Mouse (Mus musculus) Patski (cell line): ENCODE data around the gene Mcm5. TPM values are rescaled to one million over a fixed set of nuclear protein-coding genes. Genes with fewer than 3 reads are reported as not detected.

ENCODE experiments used
- ATAC-seq: fragments of 100-300 bp; one replicate; pipeline ENCODE4 v1.8.0; 2021
- CTCF ChIA-PET: fragments of 350-600 bp; sonication (Branson Sonifier 250); formaldehyde crosslinking; loops from one replicate; lab custom pipeline; 2022; ENCODE audit warnings: inconsistent platforms; lab: Charles Lee
- POLR2A ChIA-PET: fragments of 350-600 bp; sonication (Branson Sonifier 250); formaldehyde crosslinking; loops from one replicate; lab custom pipeline; 2022; ENCODE audit warnings: antibody characterized with exemption, inconsistent platforms; lab: Charles Lee
- DNase-seq: peaks from one replicate; pipeline ENCODE4 v3.0.0-alpha.2; 2011; ENCODE audit warnings: low read depth, low spot score
- H3K27me3 ChIP-seq: fragments of 371-371 bp; one replicate; pipeline ENCODE4 v1.5.1; 2021
- CTCF ChIP-seq: fragments of 100-300 bp; IDR thresholded peaks from one replicate; pipeline ENCODE4 v1.5.1; 2021
- in situ Hi-C: fragments of 300-500 bp; cut with MboI; formaldehyde crosslinking; loops from 3 replicates; pipeline ENCODE4 v1.11.1; 2018; ENCODE audit warnings: low pct_unique_long_range_greater_than_20kb, mixed read lengths
- polyA plus RNA-seq: library from polyadenylated mRNA; unstranded; gene quantifications from one replicate; pipeline ENCODE4 v1.2.3, GENCODE M21; 2021

Mcm5 gene
- polyA plus RNA-seq, 1 experiment from 2014 or later: 50.8 TPM

DNA sequence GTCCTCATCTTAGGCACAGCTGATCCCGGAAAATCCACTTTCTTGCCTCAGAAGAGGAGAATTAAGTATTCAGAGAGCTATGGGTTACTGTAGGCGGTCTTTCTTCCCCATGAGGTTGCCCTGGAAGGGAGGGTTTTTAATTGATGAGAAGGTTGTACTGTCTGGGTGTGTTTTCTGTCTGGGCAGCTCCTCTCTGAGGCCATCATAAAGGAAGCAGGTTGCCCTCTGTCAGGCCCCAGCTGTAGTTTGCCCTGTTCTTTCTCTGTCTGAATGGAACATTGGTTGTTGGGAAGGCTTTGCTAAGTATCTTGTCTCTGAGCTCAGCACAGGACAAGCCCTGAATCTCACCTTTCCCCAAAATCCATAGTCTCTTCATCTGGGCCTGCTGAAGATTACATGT is 24.0 kb downstream of the Mcm5 start:
- ChIA-PET CTCF (interaction anchor here (0.7 to 4.6 kb wide), 20 partner anchors 15 to 140 kb away, joined by 3 to 52 read pairs (median 4); partner anchors contain the start of gene Rasd2), POLR2A (interaction anchor here (0.6 kb wide), 2 partner anchors 60 to 72 kb away, joined by 3 to 4 read pairs; no protein-coding TSS in a partner anchor)
- in situ Hi-C loops: loop anchor here (5.0 kb wide), 2 partner anchors 84 to 139 kb away; no protein-coding TSS in a partner anchor
- ATAC-seq (no peak), DNase-seq (no peak)
- H3K27me3 ChIP-seq: no peaks in the 10 kb centered on the region
- no peak for TF ChIP-seq CTCF

DNA sequence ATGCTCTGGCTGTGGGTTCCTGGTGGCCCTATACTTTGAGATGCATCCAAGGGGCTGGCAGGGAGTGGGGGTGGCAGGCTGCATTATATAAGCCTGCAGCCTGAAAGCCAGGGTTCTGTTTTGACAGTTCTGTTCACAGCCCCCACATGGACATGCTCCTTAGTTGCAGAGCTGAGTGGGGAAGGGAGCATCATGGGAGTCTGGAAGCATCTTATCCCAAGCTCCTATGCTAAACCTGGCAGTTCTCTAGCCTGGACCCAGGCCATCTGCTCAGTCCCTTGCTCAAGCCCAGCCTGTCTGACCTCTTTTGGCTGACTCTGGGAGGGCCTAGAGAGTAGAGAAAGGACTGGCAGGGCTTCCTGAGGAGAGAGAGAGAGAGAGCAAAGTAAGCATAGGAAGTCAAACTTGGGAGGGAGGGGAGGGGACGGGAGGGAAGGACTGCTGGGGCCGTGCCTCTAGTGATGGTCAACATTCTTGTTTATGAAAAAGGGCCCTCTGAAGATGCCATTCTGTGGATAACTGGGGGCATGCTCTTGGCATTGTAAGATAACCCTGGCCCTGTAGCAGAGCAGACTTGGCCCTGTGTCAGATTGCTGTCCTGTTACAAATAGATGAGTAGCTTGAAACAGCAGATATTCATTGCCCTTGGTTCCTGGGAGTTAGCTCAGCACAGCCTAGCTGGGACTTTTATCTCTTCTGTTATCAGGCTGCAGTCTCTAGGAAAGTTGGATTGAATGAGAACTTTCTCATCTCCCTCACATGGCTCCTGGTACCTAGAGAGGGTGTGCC is 25.4 kb downstream of the Mcm5 start:
- no peaks in the 10 kb centered on the region for H3K27me3 ChIP-seq
- CTCF ChIA-PET: interaction anchor here (1.2 to 2.7 kb wide), 8 partner anchors 13 to 91 kb away, joined by 3 to 22 read pairs (median 6); no protein-coding TSS in a partner anchor
- POLR2A ChIA-PET: interaction anchor here (0.5 kb wide), 1 partner anchor 30 kb away, joined by 3 read pairs; no protein-coding TSS in a partner anchor
- ATAC-seq (no peak), DNase-seq (no peak)
- TF ChIP-seq CTCF: no peak
- in situ Hi-C loops: loop anchor here (5.0 kb wide), 2 partner anchors 83 to 138 kb away; no protein-coding TSS in a partner anchor

DNA sequence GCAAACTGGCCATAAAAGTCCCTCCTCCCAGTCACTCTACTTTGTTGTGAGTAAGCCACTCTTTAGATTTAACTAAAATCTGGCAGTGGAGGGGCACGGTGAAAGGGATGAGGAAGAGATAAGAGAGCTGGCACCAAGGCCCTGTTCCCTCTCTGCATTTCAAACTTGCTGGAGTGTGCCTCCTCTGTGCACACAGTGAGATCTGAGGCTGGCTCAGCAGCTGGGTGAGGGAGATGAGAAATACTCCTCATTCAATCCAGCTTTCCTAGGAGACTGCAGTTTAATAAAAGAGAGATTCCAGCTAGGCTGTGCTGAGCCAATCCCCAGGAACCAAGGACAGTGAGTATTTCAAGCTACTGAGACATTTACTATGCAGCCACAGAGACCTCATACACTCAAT is 26.4 kb downstream of the Mcm5 start:
- in situ Hi-C loops: no loop called here
- H3K27me3 ChIP-seq: no peaks in the 10 kb centered on the region
- CTCF ChIA-PET: interaction anchor here (0.7 to 2.5 kb wide), 14 partner anchors 12 to 137 kb away, joined by 3 to 22 read pairs (median 3); partner anchors contain the start of gene Rasd2
- ATAC-seq (no peak), DNase-seq (no peak)
- TF ChIP-seq CTCF: no peak
- POLR2A ChIA-PET: interaction anchor here (0.5 to 0.6 kb wide), 2 partner anchors 29 to 64 kb away, joined by 3 to 6 read pairs; no protein-coding TSS in a partner anchor

DNA sequence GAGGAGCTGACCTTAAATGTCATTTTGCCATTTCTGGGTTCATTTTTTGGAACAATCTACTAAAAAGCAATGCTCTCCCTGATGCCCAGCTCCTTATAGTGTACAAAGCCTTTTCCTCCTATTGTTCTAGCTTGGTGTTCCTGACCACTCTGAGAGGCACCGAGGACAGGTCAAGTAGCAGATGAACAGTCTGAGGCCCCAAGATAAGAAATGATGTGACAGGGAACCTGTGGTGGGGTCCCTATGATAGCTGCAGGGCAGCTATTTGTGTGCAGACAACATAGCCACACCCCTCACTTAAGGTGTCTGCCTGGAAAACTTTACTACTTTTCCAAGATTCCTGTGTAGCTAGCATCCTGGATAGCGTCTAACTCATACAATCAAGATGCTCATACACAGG is 26.9 kb downstream of the Mcm5 start:
- ChIA-PET CTCF (interaction anchor here (0.7 to 2.5 kb wide), 13 partner anchors 12 to 137 kb away, joined by 3 to 22 read pairs (median 3); partner anchors contain the start of gene Rasd2), POLR2A (interaction anchor here (0.6 kb wide), 1 partner anchor 65 kb away, joined by 6 read pairs; no protein-coding TSS in a partner anchor)
- in situ Hi-C loops: no loop called here

DNA sequence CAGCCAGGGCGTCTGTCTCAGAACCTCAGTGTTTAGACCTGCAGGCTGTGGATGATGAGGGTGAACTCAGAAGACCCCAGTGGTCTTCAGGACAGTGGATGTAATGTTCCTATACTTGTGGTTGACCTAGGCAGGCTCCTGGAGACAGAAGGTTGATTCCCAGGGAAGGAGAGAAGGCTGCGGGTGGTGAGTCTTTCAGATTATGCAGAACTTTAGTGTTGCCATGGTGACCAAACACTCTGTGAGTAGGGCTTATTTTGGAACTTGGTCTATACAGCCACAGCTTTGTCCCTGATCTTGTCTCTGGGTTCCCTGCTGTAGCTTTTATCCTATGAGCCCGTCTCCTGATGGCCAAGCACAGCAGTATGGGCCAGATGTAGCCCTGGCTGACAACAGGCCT is 28.2 kb downstream of the Mcm5 start:
- in situ Hi-C loops: no loop called here
- ChIA-PET POLR2A (no interaction called here), CTCF (interaction anchor here (1.6 to 1.8 kb wide), 3 partner anchors 74 to 81 kb away, joined by 4 to 5 read pairs (median 5); partner anchors contain the start of gene Rasd2)
- TF ChIP-seq CTCF: no peak
- ATAC-seq (no peak), DNase-seq (no peak)
- no peaks in the 10 kb centered on the region for H3K27me3 ChIP-seq

More for the DNA sequence above, 26.9 kb downstream of the Mcm5 start:
- no peak for DNase-seq
- ATAC-seq: no peak
- H3K27me3 ChIP-seq: no peaks in the 10 kb centered on the region
- no peak for TF ChIP-seq CTCF

DNA sequence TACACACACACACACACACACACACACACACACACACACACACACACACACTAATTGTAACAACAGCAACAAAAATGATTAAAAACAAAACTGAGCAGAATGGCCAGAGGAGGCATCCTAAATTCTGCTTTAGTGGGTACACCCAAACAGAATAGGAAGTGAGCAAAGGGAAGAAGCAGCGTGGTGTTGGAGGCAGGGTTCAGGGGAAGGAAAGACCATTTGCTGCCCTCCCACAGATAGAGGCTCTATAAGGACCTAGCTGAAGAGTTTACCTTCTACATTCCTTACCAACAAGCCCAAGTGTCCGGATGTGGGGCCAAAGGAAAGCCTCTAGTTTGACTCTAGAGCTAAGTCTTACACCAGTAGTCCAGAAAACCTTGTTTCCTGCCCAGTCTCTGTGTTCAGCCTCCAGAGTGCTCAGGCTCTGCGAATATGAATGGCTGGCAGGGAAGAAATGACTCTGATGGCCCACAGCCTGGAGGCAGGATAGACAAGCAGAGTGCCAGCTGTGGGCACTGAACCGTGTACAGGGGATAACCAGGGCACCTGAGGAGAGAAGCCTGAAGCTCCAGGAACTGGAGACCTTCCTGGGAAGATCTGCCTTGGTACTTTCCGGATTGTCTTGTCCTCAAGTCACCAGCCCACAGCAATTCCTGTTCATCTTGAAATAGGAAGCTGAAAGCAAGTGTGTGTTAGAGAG is 41.7 kb downstream of the Mcm5 start:
- DNase-seq (no peak), ATAC-seq (no peak)
- CTCF ChIA-PET: interaction anchor here (0.7 to 1.6 kb wide), 5 partner anchors 13 to 67 kb away, joined by 3 to 8 read pairs (median 3); partner anchors contain the start of gene Rasd2
- POLR2A ChIA-PET: no interaction called here
- TF ChIP-seq CTCF: no peak
- no peaks in the 10 kb centered on the region for H3K27me3 ChIP-seq
- in situ Hi-C loops: no loop called here

DNA sequence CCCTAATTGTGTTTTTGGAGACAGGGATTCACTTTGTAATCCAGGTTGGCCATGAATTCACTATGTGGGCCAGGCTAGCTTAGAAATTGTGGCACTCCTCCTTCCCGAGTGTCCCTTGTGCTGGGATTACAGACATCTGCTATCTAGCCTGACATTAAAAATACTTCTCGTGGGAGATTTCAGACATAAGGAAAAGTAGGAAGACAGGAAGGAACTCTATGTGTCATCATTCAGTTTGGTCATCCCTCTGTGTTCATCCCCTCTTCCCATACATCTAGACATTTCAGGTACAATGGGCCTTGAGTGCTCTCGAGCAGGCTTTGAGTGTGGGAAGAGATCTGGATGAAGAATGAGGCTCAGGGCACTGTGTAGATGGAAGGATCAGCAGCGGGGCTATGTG is 42.4 kb downstream of the Mcm5 start:
- ATAC-seq: no peak
- CTCF ChIA-PET: interaction anchor here (1.3 to 1.4 kb wide), 3 partner anchors 18 to 66 kb away, joined by 3 to 8 read pairs (median 6); no protein-coding TSS in a partner anchor
- no peak for DNase-seq
- TF ChIP-seq CTCF: no peak
- in situ Hi-C loops: no loop called here
- POLR2A ChIA-PET: no interaction called here
- no peaks in the 10 kb centered on the region for H3K27me3 ChIP-seq

DNA sequence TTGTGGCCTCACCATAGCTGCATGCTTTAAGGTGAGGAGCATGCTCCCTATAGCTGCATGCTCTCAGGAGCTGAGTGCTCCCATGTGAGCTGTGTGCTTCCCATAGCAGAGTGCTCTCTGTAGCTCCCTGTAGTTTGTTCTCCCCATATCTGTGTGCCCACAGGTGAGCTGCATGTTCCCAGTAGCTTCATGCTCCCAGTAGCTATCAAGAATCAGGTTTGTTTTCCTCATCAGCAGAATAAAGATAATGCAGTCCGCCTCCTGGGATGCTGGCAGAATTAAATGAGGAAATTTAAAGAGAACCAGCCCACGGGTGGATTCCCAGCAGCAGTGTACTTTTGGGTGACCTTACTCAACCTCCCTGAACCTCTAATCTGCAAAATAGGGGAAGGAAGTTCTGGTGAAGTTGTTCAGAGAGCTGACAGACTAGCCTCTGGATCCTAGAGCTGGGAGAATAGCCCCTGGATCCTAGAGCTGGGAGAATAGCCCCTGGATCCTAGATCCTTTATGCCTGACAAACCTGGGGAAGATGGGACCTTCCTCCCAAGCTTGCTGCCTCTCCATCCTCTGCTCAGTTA is 43.2 kb downstream of the Mcm5 start:
- ATAC-seq (no peak), DNase-seq (no peak)
- in situ Hi-C loops: no loop called here
- ChIA-PET POLR2A (no interaction called here), CTCF (interaction anchor here (1.4 to 1.8 kb wide), 2 partner anchors 19 to 65 kb away, joined by 3 to 4 read pairs; no protein-coding TSS in a partner anchor)
- no peak for TF ChIP-seq CTCF
- H3K27me3 ChIP-seq: no peaks in the 10 kb centered on the region

DNA sequence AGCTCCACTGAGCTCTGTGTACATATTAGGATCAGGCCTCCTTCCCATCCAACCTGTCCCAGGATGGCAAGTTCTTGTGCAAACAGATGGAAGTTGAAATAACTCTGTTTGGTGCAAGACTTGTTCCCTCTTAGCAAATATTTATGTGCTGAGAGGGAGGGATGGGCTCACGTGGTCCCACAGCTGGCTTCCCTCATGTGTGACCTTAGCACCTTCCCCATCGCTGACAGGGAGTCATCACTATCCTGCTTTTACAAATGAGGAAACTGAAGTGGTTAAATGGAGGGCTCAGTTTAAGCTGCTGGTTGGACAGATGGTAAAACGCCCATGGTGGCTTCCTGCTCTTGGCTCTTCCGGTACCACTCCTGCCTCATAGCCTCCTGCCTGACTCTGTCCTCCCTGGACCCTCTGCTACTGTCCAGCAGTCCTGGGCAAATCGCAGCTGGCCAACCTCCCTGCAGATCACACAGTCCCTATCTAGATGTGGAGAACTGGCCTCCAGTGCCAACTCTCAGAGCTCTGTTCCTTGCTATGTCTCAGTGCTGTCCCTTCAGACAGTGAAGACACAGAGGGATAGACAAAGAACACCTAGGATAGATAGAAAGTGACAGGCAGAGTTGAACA is 45.6 kb downstream of the Mcm5 start:
- in situ Hi-C loops: no loop called here
- no peak for TF ChIP-seq CTCF
- no peak for DNase-seq
- CTCF ChIA-PET: interaction anchor here (1.0 to 1.3 kb wide), 2 partner anchors 20 to 39 kb away, joined by 3 to 4 read pairs; no protein-coding TSS in a partner anchor
- no peak for ATAC-seq
- POLR2A ChIA-PET: no interaction called here
- H3K27me3 ChIP-seq: no peaks in the 10 kb centered on the region
